Mouse (Mus musculus): ENCODE data around the gene Ankrd33b. TPM values are rescaled to one million over a fixed set of nuclear protein-coding genes. Genes with fewer than 3 reads are reported as not detected.

Ankrd33b gene
- polyA plus RNA-seq, 1 experiment from 2014 or later = 3.5 TPM

- Histone ChIP-seq H3K4me2 (no peak overlapping the region), H3K27ac (no peak overlapping the region), H3K36me3 (no peaks in the 10 kb centered on the region), H3K4me3 (no peak overlapping the region), H3K4me1 (replicated peaks) (no peaks in the 10 kb centered on the region), H3K9me3 (replicated peaks) (no peaks in the 10 kb centered on the region), H3K9ac (no peak overlapping the region), H3K27me3 (no peaks in the 10 kb centered on the region)
- no peak for ATAC-seq (replicated peaks; ENCODE audit: insufficient number of reproducible peaks, insufficient read depth, low FRiP score, low read depth)
- 79% methylated on average over 4 of the region's 4 CpGs for WGBS
Measured at GRCm38 (mm10) chr15:31319046-31319445, 48.5 kb downstream of the Ankrd33b start.

DNA sequence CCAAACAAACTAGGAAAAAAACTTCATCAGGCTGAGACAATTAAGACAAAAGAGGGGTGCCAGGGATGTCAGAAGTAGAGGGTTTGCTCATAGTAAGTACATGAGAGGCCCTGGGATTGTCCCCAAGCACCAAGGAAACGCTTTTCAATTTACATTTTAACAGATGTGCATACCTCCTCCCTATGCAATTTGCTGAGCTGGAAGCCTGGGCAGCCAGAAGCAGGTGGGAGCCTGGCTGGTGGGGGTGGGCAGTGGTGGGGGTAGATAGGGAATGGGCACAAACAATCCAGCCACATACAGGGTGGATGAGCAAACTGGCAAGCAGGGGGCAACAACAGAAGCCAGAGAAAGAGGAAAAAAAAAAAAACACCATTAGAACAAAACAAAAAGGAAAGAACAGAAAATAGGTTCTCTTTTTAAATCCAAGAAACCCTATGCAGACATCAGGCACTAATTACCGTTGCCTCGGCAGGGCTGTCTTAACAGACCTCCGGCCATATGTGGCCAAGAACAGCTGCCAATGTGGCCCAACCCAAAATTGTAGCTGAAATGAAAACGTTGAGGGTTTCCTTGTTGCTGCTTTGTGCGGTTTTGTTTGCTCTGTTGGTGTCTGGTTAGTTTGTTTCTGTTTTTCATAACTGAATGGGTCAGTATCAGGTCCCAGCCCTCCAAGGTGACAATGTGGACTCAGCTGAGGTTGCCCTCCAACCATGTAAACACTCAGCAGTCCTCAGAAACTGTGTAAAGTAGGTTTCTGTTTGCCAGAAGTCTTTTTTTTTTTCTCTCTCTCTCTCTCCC is 49.2 kb downstream of the Ankrd33b start:
- no peak for ATAC-seq (replicated peaks; ENCODE audit: insufficient number of reproducible peaks, insufficient read depth, low FRiP score, low read depth)
- WGBS = 59% methylated on average over 6 of the region's 6 CpGs
- Histone ChIP-seq H3K4me3 (no peak overlapping the region), H3K27me3 (no peaks in the 10 kb centered on the region), H3K4me1 (replicated peaks) (no peaks in the 10 kb centered on the region), H3K27ac (no peak overlapping the region), H3K4me2 (no peak overlapping the region), H3K9me3 (replicated peaks) (no peaks in the 10 kb centered on the region), H3K9ac (no peak overlapping the region), H3K36me3 (no peaks in the 10 kb centered on the region)

DNA sequence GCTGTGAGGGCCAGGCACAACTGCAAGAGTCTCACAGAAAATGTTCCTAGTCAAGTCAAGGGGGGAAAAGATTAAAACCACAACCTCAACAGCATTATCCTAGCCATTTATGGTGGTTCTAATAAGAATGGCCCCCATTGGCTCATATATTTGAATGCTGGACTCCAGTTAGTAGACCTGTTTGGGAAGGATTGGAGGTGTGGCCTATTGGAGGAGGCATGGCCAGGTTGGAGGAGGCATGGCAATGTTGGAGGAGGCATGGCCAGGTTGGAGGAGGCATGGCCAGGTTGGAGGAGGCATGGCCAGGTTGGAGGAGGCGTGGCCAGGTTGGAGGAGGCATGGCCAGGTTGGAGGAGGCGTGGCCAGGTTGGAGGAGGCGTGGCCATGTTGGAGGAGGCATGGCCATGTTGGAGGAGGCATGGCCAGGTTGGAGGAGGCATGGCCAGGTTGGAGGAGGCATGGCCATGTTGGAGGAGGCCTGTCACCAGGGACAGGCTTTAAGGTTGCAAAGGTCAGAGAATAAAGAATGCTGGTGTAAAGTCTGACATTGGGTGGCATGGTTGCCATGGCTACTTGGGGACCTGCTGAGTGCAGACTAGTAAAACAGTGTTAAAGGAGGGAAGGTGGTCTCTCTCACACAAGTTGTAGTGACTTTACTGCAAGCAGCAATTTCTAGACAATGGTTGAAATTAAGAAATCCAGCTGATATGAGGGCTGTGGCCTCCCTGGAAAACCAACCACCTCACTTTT is 50.3 kb downstream of the Ankrd33b start:
- Histone ChIP-seq H3K36me3 (no peaks in the 10 kb centered on the region), H3K4me1 (replicated peaks) (no peaks in the 10 kb centered on the region), H3K4me3 (no peak overlapping the region), H3K27ac (no peak overlapping the region), H3K9ac (no peak overlapping the region), H3K4me2 (no peak overlapping the region), H3K9me3 (replicated peaks) (no peaks in the 10 kb centered on the region), H3K27me3 (no peaks in the 10 kb centered on the region)
- ATAC-seq (replicated peaks; ENCODE audit: insufficient number of reproducible peaks, insufficient read depth, low FRiP score, low read depth) = no peak
- WGBS = 88% methylated on average over 3 of the region's 3 CpGs

- Histone ChIP-seq H3K4me1 (replicated peaks) (no peaks in the 10 kb centered on the region), H3K9ac (no peak overlapping the region), H3K4me3 (no peak overlapping the region), H3K4me2 (no peak overlapping the region), H3K36me3 (no peaks in the 10 kb centered on the region), H3K27me3 (no peaks in the 10 kb centered on the region), H3K9me3 (replicated peaks) (no peaks in the 10 kb centered on the region), H3K27ac (no peak overlapping the region)
- 6% methylated on average over 5 of the region's 5 CpGs for WGBS
- peak; percentile 79 for ATAC-seq (replicated peaks; ENCODE audit: insufficient number of reproducible peaks, insufficient read depth, low FRiP score, low read depth)
Measured at GRCm38 (mm10) chr15:31315630-31316231, 51.8 kb downstream of the Ankrd33b start.

- Histone ChIP-seq H3K27ac (no peak overlapping the region), H3K4me3 (no peak overlapping the region), H3K9ac (no peak overlapping the region), H3K4me1 (replicated peaks) (0 out of 2 replicates have a peak, but pooled peaks cover 2% of the 10 kb centered on the region), H3K27me3 (no peaks in the 10 kb centered on the region), H3K4me2 (no peak overlapping the region), H3K36me3 (no peaks in the 10 kb centered on the region), H3K9me3 (replicated peaks) (no peaks in the 10 kb centered on the region)
- ATAC-seq (replicated peaks; ENCODE audit: insufficient number of reproducible peaks, insufficient read depth, low FRiP score, low read depth) = no peak
- WGBS = 75% methylated on average over 2 of the region's 2 CpGs
Measured at GRCm38 (mm10) chr15:31312001-31312400, 55.5 kb downstream of the Ankrd33b start.

DNA sequence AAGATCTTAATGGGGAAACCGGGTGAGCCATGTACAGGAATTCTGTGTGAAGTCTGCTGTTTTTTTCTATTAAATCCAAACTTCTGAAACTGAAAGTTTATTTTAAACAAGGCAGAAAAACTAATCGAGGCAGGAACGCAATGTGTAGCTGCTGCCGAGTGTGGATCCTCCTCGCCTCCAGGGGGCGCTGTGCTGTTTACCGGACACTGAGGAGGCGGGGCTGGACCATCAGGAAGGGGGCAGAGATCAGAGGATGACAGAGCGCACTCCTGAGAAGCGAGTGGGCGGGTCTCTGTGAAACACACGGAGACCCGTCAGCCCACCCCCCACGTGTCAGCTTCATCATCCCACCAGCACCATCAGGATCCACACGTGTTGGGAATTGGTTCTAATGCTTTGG is 58.0 kb downstream of the Ankrd33b start:
- no peaks in the 10 kb centered on the region for H3K9me3 ChIP-seq (replicated peaks)
- peaks cover 9% of the 10 kb centered on the region; the same call in 1 of the 2 replicates for H3K4me1 ChIP-seq (replicated peaks)
- no peaks in the 10 kb centered on the region for H3K36me3 ChIP-seq
- WGBS = 62% methylated on average over 15 of the region's 15 CpGs
- no peak overlapping the region for H3K9ac ChIP-seq
- H3K27me3 ChIP-seq = no peaks in the 10 kb centered on the region
- no peak overlapping the region for H3K27ac ChIP-seq
- ATAC-seq (replicated peaks; ENCODE audit: insufficient number of reproducible peaks, insufficient read depth, low FRiP score, low read depth) = no peak
- no peak overlapping the region for H3K4me3 ChIP-seq
- H3K4me2 ChIP-seq = no peak overlapping the region

GRCm38 (mm10) chr15:31306726-31307125 is 60.8 kb downstream of the Ankrd33b start:
- Histone ChIP-seq H3K27ac (no peak overlapping the region), H3K4me2 (no peak overlapping the region), H3K4me3 (no peak overlapping the region), H3K27me3 (no peaks in the 10 kb centered on the region), H3K9me3 (replicated peaks) (no peaks in the 10 kb centered on the region), H3K36me3 (no peaks in the 10 kb centered on the region), H3K4me1 (replicated peaks) (peaks cover 21% of the 10 kb centered on the region), H3K9ac (no peak overlapping the region)
- WGBS = 83% methylated on average over 4 of the region's 4 CpGs
- no peak for ATAC-seq (replicated peaks; ENCODE audit: insufficient number of reproducible peaks, insufficient read depth, low FRiP score, low read depth)

DNA sequence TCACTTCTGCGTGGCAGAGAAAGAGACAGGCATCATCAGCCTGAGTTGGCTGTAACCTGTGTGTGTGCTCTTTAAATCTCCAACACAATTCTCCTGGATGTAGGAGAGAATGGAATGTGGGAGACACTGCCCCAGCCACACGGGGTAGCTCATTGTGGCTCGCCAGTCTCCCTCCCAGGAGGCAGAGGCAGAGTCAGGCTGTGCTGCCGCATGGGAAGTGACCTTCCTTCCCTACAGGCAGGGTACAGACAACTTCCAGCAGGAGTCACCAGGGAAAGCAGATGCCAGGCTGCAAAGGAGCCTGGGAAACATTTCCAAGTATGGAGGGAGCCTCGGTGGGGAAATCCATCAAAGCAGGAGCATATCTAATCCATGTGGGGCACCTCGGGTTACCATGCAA is 62.3 kb downstream of the Ankrd33b start:
- no peak for ATAC-seq (replicated peaks; ENCODE audit: insufficient number of reproducible peaks, insufficient read depth, low FRiP score, low read depth)
- Histone ChIP-seq H3K4me1 (replicated peaks) (peaks cover 23% of the 10 kb centered on the region), H3K4me3 (no peak overlapping the region), H3K36me3 (no peaks in the 10 kb centered on the region), H3K9ac (no peak overlapping the region), H3K9me3 (replicated peaks) (no peaks in the 10 kb centered on the region), H3K4me2 (no peak overlapping the region), H3K27me3 (no peaks in the 10 kb centered on the region), H3K27ac (no peak overlapping the region)
- WGBS = 43% methylated on average over 6 of the region's 6 CpGs

GRCm38 (mm10) chr15:31304302-31304701 is 63.2 kb downstream of the Ankrd33b start:
- no peaks in the 10 kb centered on the region for H3K27me3 ChIP-seq
- no peak overlapping the region for H3K9ac ChIP-seq
- 58% methylated on average over 3 of the region's 3 CpGs for WGBS
- H3K9me3 ChIP-seq (replicated peaks) = no peaks in the 10 kb centered on the region
- H3K27ac ChIP-seq = no peak overlapping the region
- no peak overlapping the region for H3K4me2 ChIP-seq
- no peaks in the 10 kb centered on the region for H3K36me3 ChIP-seq
- H3K4me3 ChIP-seq = no peak overlapping the region
- ATAC-seq (replicated peaks; ENCODE audit: insufficient number of reproducible peaks, insufficient read depth, low FRiP score, low read depth) = no peak
- H3K4me1 ChIP-seq (replicated peaks) = peaks cover 23% of the 10 kb centered on the region

GRCm38 (mm10) chr15:31302293-31302990 is 65.1 kb downstream of the Ankrd33b start:
- 13% methylated on average over 12 of the region's 12 CpGs for WGBS
- Histone ChIP-seq H3K27me3 (peaks cover 7% of the 10 kb centered on the region), H3K4me3 (no peak overlapping the region), H3K4me1 (replicated peaks) (peaks cover 27% of the 10 kb centered on the region), H3K9ac (no peak overlapping the region), H3K27ac (peak overlapping the region; percentile 65), H3K9me3 (replicated peaks) (no peaks in the 10 kb centered on the region), H3K4me2 (peak overlapping the region; percentile 20), H3K36me3 (no peaks in the 10 kb centered on the region)
- peak; percentile 84 for ATAC-seq (replicated peaks; ENCODE audit: insufficient number of reproducible peaks, insufficient read depth, low FRiP score, low read depth)

Data from heart, embryonic 15.5 days (tissue).